Mouse (Mus musculus) CH12.LX (cell line): Measurements from ENCODE around the gene Ankrd28. TPM values are rescaled to one million over a fixed set of nuclear protein-coding genes. Genes with fewer than 3 reads are reported as not detected.

ENCODE experiments used
- DNase-seq: peaks from one replicate; pipeline ENCODE4 v3.0.0-alpha.2; 2013; ENCODE audit errors: extremely low read depth
- H3K27ac ChIP-seq: 2 replicates; pipeline ENCODE4 v1.5.1; 2012; ENCODE audit warnings: low read depth, mild to moderate bottlenecking, control low read depth, moderate library complexity; ENCODE audit not compliant: insufficient read depth
- H3K27me3 ChIP-seq: replicated peaks from 2 replicates; pipeline ENCODE3; 2012; ENCODE audit warnings: inconsistent platforms
- H3K36me3 ChIP-seq, 2 experiments: replicated peaks in 1 of 2; 2 replicates each; pipeline versions ENCODE3 to v1.6.1; 2012; ENCODE audit warnings: inconsistent platforms in 1 of 2, low read length in 1 of 2, mild to moderate bottlenecking in 1 of 2, mixed read lengths in 1 of 2, moderate library complexity in 1 of 2; ENCODE audit not compliant: control insufficient read depth in 1 of 2, insufficient read depth in 1 of 2
- H3K4me1 ChIP-seq, 2 experiments: 2 replicates each; pipeline ENCODE4 v1.6.1; 2012; ENCODE audit warnings: inconsistent platforms in 1 of 2, moderate library complexity in 1 of 2; ENCODE audit not compliant: insufficient read depth in 2 of 2, control insufficient read depth in 1 of 2
- H3K4me2 ChIP-seq: 2 replicates; pipeline ENCODE4 v1.6.1; 2012; ENCODE audit warnings: low read depth, mild to moderate bottlenecking, control low read depth; ENCODE audit not compliant: poor library complexity, insufficient read depth, severe bottlenecking
- H3K4me3 ChIP-seq, 3 experiments: fragments of 150-350 bp in 1 of 3; sonication (generic) in 1 of 3; replicated peaks in 1 of 3; 2 replicates each; pipeline versions ENCODE3 to v1.5.1; 2011 to 2012; ENCODE audit warnings: low read depth in 2 of 3, low read length in 2 of 3, mild to moderate bottlenecking in 2 of 3, moderate library complexity in 2 of 3, control low read depth in 1 of 3, improper control_type of control experiment in 1 of 3, inconsistent platforms in 1 of 3, mixed read lengths in 1 of 3; ENCODE audit not compliant: poor library complexity in 1 of 3
- H3K79me2 ChIP-seq: replicated peaks from 2 replicates; pipeline ENCODE4 v1.6.1; 2012; ENCODE audit warnings: mild to moderate bottlenecking, moderate library complexity; ENCODE audit not compliant: control insufficient read depth, poor library complexity, insufficient read depth, severe bottlenecking; ENCODE audit errors: extremely low read depth
- H3K9ac ChIP-seq: 2 replicates; pipeline ENCODE4 v1.6.1; 2012; ENCODE audit warnings: low read depth, mild to moderate bottlenecking, control low read depth, moderate library complexity; ENCODE audit not compliant: insufficient read depth
- H3K9me3 ChIP-seq: replicated peaks from 2 replicates; pipeline ENCODE3; 2012; ENCODE audit warnings: low read length, inconsistent platforms, mixed read lengths
- CHD1 ChIP-seq: IDR thresholded peaks from 2 replicates; pipeline ENCODE4 v1.6.1; 2012; ENCODE audit warnings: low read depth, low read length, improper control_type of control experiment, inconsistent platforms
- CTCF ChIP-seq, 2 experiments: IDR thresholded peaks in 1 of 2; conservative IDR thresholded peaks in 1 of 2; 2 replicates each; pipeline ENCODE4 v1.5.1; 2011 to 2012; ENCODE audit warnings: low read depth in 2 of 2, low read length in 2 of 2, improper control_type of control experiment in 1 of 2, inconsistent platforms in 1 of 2, mild to moderate bottlenecking in 1 of 2, moderate library complexity in 1 of 2
- E2F4 ChIP-seq: IDR thresholded peaks from 2 replicates; pipeline ENCODE4 v1.6.1; 2011; ENCODE audit warnings: low read depth, low read length, improper control_type of control experiment; ENCODE audit not compliant: insufficient replicate concordance
- EP300 ChIP-seq: IDR thresholded peaks from 2 replicates; pipeline ENCODE4 v1.6.1; 2011; ENCODE audit warnings: low read length, improper control_type of control experiment
- ETS1 ChIP-seq: conservative IDR thresholded peaks from 2 replicates; pipeline ENCODE4 v1.6.1; 2012; ENCODE audit warnings: low read depth, mild to moderate bottlenecking, inconsistent platforms, low read length, improper control_type of control experiment, moderate library complexity
- GABPA ChIP-seq: IDR thresholded peaks from 2 replicates; pipeline ENCODE4 v1.6.1; 2012; ENCODE audit warnings: low read depth, low read length, improper control_type of control experiment, inconsistent platforms; ENCODE audit not compliant: insufficient replicate concordance
- IRF4 ChIP-seq: IDR thresholded peaks from 2 replicates; pipeline ENCODE4 v1.6.1; 2014; ENCODE audit warnings: low read depth, mild to moderate bottlenecking, inconsistent platforms, low read length, improper control_type of control experiment
- JUND ChIP-seq: conservative IDR thresholded peaks from 2 replicates; pipeline ENCODE4 v1.6.1; 2011; ENCODE audit warnings: low read depth, low read length, improper control_type of control experiment
- MAX ChIP-seq: IDR thresholded peaks from 2 replicates; pipeline ENCODE4 v1.6.1; 2011; ENCODE audit warnings: low read length, improper control_type of control experiment
- MXI1 ChIP-seq: IDR thresholded peaks from 2 replicates; pipeline ENCODE4 v1.6.1; 2011; ENCODE audit warnings: mild to moderate bottlenecking, low read depth, low read length, improper control_type of control experiment
- NELFE ChIP-seq: IDR thresholded peaks from 2 replicates; pipeline ENCODE4 v1.6.1; 2011; ENCODE audit warnings: low read depth, low read length, improper control_type of control experiment
- POLR2A ChIP-seq: IDR thresholded peaks from 2 replicates; pipeline ENCODE4 v1.6.1; 2011; ENCODE audit warnings: low read depth, mild to moderate bottlenecking, improper control_type of control experiment, low read length
- RCOR1 ChIP-seq: conservative IDR thresholded peaks from 2 replicates; pipeline ENCODE4 v1.6.1; 2012; ENCODE audit warnings: low read depth, mild to moderate bottlenecking, inconsistent platforms, low read length, improper control_type of control experiment
- SIN3A ChIP-seq: IDR thresholded peaks from 2 replicates; pipeline ENCODE4 v1.6.1; 2012; ENCODE audit warnings: low read length, improper control_type of control experiment, inconsistent platforms
- SMC3 ChIP-seq: IDR thresholded peaks from 2 replicates; pipeline ENCODE4 v1.6.1; 2011; ENCODE audit warnings: low read depth, low read length, improper control_type of control experiment
- UBTF ChIP-seq: IDR thresholded peaks from 2 replicates; pipeline ENCODE4 v1.6.1; 2012; ENCODE audit warnings: low read depth, mild to moderate bottlenecking, inconsistent platforms, low read length, improper control_type of control experiment, moderate library complexity
- USF1 ChIP-seq: IDR thresholded peaks from 2 replicates; pipeline ENCODE4 v1.6.1; 2014; ENCODE audit warnings: low read depth, mild to moderate bottlenecking, inconsistent platforms, low read length, improper control_type of control experiment
- USF2 ChIP-seq: conservative IDR thresholded peaks from 2 replicates; pipeline ENCODE4 v1.6.1; 2011; ENCODE audit warnings: low read depth, low read length, improper control_type of control experiment
- ZC3H11A ChIP-seq: IDR thresholded peaks from 2 replicates; pipeline ENCODE4 v1.6.1; 2012; ENCODE audit warnings: low read depth, mild to moderate bottlenecking, inconsistent platforms, low read length, improper control_type of control experiment
- ZKSCAN1 ChIP-seq: IDR thresholded peaks from 2 replicates; pipeline ENCODE4 v1.6.1; 2012; ENCODE audit warnings: low read depth, inconsistent platforms, low read length, improper control_type of control experiment, borderline replicate concordance
- dilution Hi-C: fragments of 300-500 bp; cut with MboI; formaldehyde crosslinking; loops from 2 replicates; pipeline ENCODE4 v1.14.3; 2020; ENCODE audit warnings: low sequenced_read_pairs; ENCODE audit not compliant: extremely low pct_unique_long_range_greater_than_20kb, extremely low pct_ligation_motif_present
- in situ Hi-C: fragments of 300-500 bp; cut with MboI; formaldehyde crosslinking; loops from 3 replicates; pipeline ENCODE4 v1.14.3; 2019; ENCODE audit warnings: low sequenced_read_pairs, low pct_ligation_motif_present, low pct_unique_long_range_greater_than_20kb, mixed read lengths
- polyA plus RNA-seq: library from polyadenylated mRNA; unstranded; fragments of >175 nt; gene quantifications from 2 replicates; pipeline ENCODE4 v1.2.1, GENCODE M21; 2012; ENCODE audit warnings: low read depth; ENCODE audit not compliant: insufficient read length
- total RNA-seq, 2 experiments: library from RNA; depleted of rRNA; stranded (reverse); fragments of 300-350 nt in 1 of 2; fragments of >200 nt in 1 of 2; gene quantifications; 2 replicates each; pipeline ENCODE4 v1.2.3; 2012 to 2014

Gene Ankrd28
- total and polyA plus RNA-seq, 3 experiments = 7.3 to 15.0 (median 14.9) TPM

GRCm38 (mm10) chr14:31800976-31801375 lies 29.5 kb downstream of the Ankrd28 start:
- Histone ChIP-seq H3K4me3 (no peak overlapping the region), H3K4me2 (no peak overlapping the region), H3K79me2 (no peaks in the 10 kb centered on the region), H3K4me1 (no peaks in the 10 kb centered on the region; a peak in 1 of 4 replicates), H3K36me3 (peaks cover 0 to 9% of the 10 kb centered on the region in 2 experiments), H3K9me3 (no peaks in the 10 kb centered on the region), H3K9ac (no peak overlapping the region), H3K27me3 (no peaks in the 10 kb centered on the region), H3K27ac (no peak overlapping the region)
- DNase-seq = no peak
- dilution Hi-C loops = no loop called here
- no peak for TF ChIP-seq USF1
- no peak for TF ChIP-seq UBTF
- in situ Hi-C loops = loop anchor here (25.0 kb wide), 1 partner anchor 236 kb away; the partner anchor contains the start of gene Galnt15

GRCm38 (mm10) chr14:31800446-31800845 lies 30.0 kb downstream of the Ankrd28 start:
- dilution Hi-C loops = no loop called here
- DNase-seq = no peak
- no peaks in the 10 kb centered on the region for H3K79me2 ChIP-seq
- H3K9ac ChIP-seq = no peak overlapping the region
- in situ Hi-C loops = loop anchor here (25.0 kb wide), 1 partner anchor 237 kb away; the partner anchor contains the start of gene Galnt15
- H3K36me3 ChIP-seq = peaks cover 0 to 9% of the 10 kb centered on the region in 2 experiments
- TF ChIP-seq SMC3 (no peak), MXI1 (no peak), RCOR1 (no peak), NELFE (no peak), ZC3H11A (no peak), USF1 (no peak), IRF4 (no peak), ZKSCAN1 (no peak), POLR2A (no peak), USF2 (no peak)
- TF ChIP-seq, all 38 proteins: peak for 0
- Histone ChIP-seq H3K27me3 (no peaks in the 10 kb centered on the region), H3K9me3 (no peaks in the 10 kb centered on the region), H3K4me2 (no peak overlapping the region), H3K4me1 (peaks cover 0 to 4% of the 10 kb centered on the region in 2 experiments; a peak in 1 of 4 replicates), H3K27ac (no peak overlapping the region), H3K4me3 (no peak overlapping the region)

- H3K27ac ChIP-seq = no peak overlapping the region
- H3K9me3 ChIP-seq = no peaks in the 10 kb centered on the region
- no peak overlapping the region for H3K4me3 ChIP-seq
- no peaks in the 10 kb centered on the region for H3K27me3 ChIP-seq
- no peak overlapping the region for H3K9ac ChIP-seq
- no peak for DNase-seq
- TF ChIP-seq MAX = no peak
- TF ChIP-seq CTCF (conservative IDR thresholded peaks at IDR 0.05 in 1 of 2, IDR thresholded peaks at IDR 0.05 in 1 of 2; ENCODE audit: low read depth in 2 of 2, low read length in 2 of 2) = no peak
- no peak for TF ChIP-seq USF2
- TF ChIP-seq SMC3 = no peak
- no peak for TF ChIP-seq ZC3H11A
- TF ChIP-seq SIN3A = no peak
- no peak for TF ChIP-seq NELFE
- TF ChIP-seq CHD1 = no peak
- TF ChIP-seq EP300 = no peak
- no peak for TF ChIP-seq JUND
- no peak for TF ChIP-seq ETS1
- TF ChIP-seq POLR2A = no peak
- no peak for TF ChIP-seq ZKSCAN1
- no peak for TF ChIP-seq GABPA
- no peak for TF ChIP-seq E2F4
- TF ChIP-seq, all 38 proteins: peak for 0
- Histone ChIP-seq H3K4me2 (no peak overlapping the region), H3K79me2 (no peaks in the 10 kb centered on the region), H3K36me3 (peaks cover 0 to 5% of the 10 kb centered on the region in 2 experiments), H3K4me1 (peaks cover 0 to 7% of the 10 kb centered on the region in 2 experiments; a peak in 1 of 4 replicates)
- in situ Hi-C loops (loop anchor here (5.0 kb wide), 1 partner anchor 138 kb away; no protein-coding TSS in a partner anchor), dilution Hi-C loops (no loop called here)
Measured at GRCm38 (mm10) chr14:31798937-31799336, 31.5 kb downstream of the Ankrd28 start.
